ENCODE assay signal across 35 mouse cellular contexts in the genomic region with DNA sequence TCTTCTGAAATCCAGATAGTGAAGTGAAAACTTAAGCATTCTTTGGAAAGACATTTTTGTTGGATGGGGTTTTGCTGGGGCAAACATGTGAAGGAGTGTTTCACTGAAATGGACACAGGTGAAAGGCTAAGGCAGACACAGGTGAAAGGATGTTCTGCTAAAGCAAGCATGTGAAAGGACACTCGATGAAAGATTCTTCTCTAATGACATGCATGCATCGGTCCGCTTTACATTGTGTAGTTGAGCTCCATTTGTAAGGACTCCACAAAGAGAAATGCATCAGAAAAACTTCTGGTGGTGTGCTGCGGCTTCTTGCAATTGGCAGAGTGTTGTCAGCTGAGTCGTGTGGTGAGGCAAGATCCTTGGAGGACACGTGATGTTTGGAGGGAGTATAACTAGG.
"Had no signal": no experiment of that assay in that cellular context is flagged by ENCODE, and none has a peak within 500 bp of the region (broad histone marks: within the 10 kb centered on the region; RNA-seq: fewer than 3 reads in every experiment).

No protein-coding gene starts in this region.

- H3K27me3 ChIP-seq: intestine, embryonic 15.5 days had no signal

- H3K36me3 ChIP-seq: heart, embryonic 10.5 days; heart, embryonic 12.5 days; heart, embryonic 13.5 days; heart, embryonic 15.5 days; hindbrain, embryonic 10.5 days; hindbrain, embryonic 12.5 days; hindbrain, embryonic 13.5 days; hindbrain, embryonic 15.5 days; intestine, embryonic 15.5 days; kidney, embryonic 15.5 days had no signal

- DNase-seq: heart, postnatal 10 days; heart, postnatal 14 days; heart, postnatal 36 days; heart, postnatal 4 days; kidney, adult 11 months; kidney, adult 18-20 months; kidney, adult 2 months; kidney, adult 8-10 months; kidney, adult 9 months; kidney, postnatal 10 days; kidney, postnatal 14 days; kidney, postnatal 25 days; kidney, postnatal 36 days; kidney, postnatal 4 days; layer of hippocampus, adult 9-11 months; layer of hippocampus, postnatal 36 days had no signal

- H3K4me1 ChIP-seq: heart, embryonic 10.5 days; heart, embryonic 12.5 days; heart, embryonic 13.5 days had no signal

- H3K4me2 ChIP-seq: heart, embryonic 11.5 days; heart, embryonic 12.5 days; heart, embryonic 13.5 days; heart, embryonic 15.5 days; hindbrain, embryonic 12.5 days; hindbrain, embryonic 13.5 days; hindbrain, embryonic 14.5 days; hindbrain, embryonic 15.5 days; intestine, embryonic 15.5 days; kidney, embryonic 15.5 days had no signal

- ATAC-seq: hindbrain, embryonic 16.5 days; hindbrain, postnatal 0 days; inflammation-experienced regulatory T-cells, adult 6 months; intestine, embryonic 15.5 days; intestine, embryonic 16.5 days; intestine, postnatal 0 days had no signal

- H3K9me3 ChIP-seq: heart, embryonic 13.5 days; heart, embryonic 15.5 days; hindbrain, embryonic 10.5 days; hindbrain, embryonic 15.5 days; intestine, embryonic 15.5 days; kidney, embryonic 15.5 days had no signal

- H3K27ac ChIP-seq: heart, embryonic 10.5 days; heart, embryonic 13.5 days; heart, embryonic 15.5 days; hindbrain, embryonic 10.5 days; hindbrain, embryonic 12.5 days; hindbrain, embryonic 13.5 days; hindbrain, embryonic 14.5 days; hindbrain, embryonic 15.5 days; hindbrain, postnatal 0 days; intestine, embryonic 15.5 days; kidney, embryonic 15.5 days; kidney, postnatal 0 days; layer of hippocampus, adult 2 months had no signal

- H3K4me3 ChIP-seq: heart, embryonic 10.5 days; heart, embryonic 12.5 days; heart, embryonic 13.5 days; heart, embryonic 15.5 days; hindbrain, embryonic 10.5 days; hindbrain, embryonic 12.5 days; hindbrain, embryonic 13.5 days; hindbrain, embryonic 15.5 days; intestine, embryonic 15.5 days; kidney, embryonic 15.5 days; layer of hippocampus, adult 2 months had no signal

- H3K9ac ChIP-seq: heart, embryonic 12.5 days; heart, embryonic 13.5 days; heart, embryonic 15.5 days; hindbrain, embryonic 12.5 days; hindbrain, embryonic 13.5 days; hindbrain, embryonic 14.5 days; hindbrain, embryonic 15.5 days; intestine, embryonic 15.5 days; kidney, embryonic 15.5 days had no signal
